Mouse (Mus musculus) neutrophil, adult 5-6 weeks (primary cell): ENCODE data around the gene Spag6. TPM values are rescaled to one million over a fixed set of nuclear protein-coding genes. Genes with fewer than 3 reads are reported as not detected.

Source experiments
- ATAC-seq: fragments of 151-379, 151-347 bp; 2 replicates; pipeline ENCODE4 v1.8.0; 2017; ENCODE audit warnings: mild to moderate bottlenecking, moderate TSS enrichment; ENCODE audit not compliant: insufficient number of reproducible peaks, poor library complexity, low FRiP score, severe bottlenecking; ENCODE audit errors: extremely low read depth
- total RNA-seq: library from RNA; stranded (forward); fragments of 200-1000 nt; gene quantifications from 2 replicates; pipeline ENCODE4 v1.2.3, GENCODE M21; 2017

Gene Spag6
- total RNA-seq, 1 experiment from 2014 or later: not detected

GRCm38 (mm10) chr2:18714337-18714736, 20.5 kb downstream of the Spag6 start:
- ATAC-seq: no peak

DNA sequence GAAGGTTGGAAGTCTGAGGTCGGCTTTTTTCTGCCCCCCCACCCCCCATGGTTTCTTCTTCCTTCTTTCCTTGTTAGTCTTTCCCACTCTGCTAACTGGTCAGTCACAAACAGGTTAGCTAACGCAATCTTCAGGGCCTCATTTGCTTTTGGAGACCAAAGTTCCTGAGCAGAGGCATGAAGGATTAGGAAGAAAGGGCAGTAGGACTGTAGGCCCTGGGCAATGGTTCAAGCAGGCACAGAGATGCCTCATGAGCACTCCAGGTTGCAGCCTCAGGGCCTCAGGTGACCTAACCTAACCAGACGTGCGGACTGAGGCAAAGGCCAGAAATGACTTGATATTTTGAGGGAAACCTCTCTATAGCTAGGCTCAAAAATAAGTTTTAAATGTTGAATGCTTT, 24.7 kb downstream of the Spag6 start:
- ATAC-seq: no peak

GRCm38 (mm10) chr2:18722208-18722830, 28.5 kb downstream of the Spag6 start:
- ATAC-seq: no peak

GRCm38 (mm10) chr2:18724462-18724861, 30.6 kb downstream of the Spag6 start:
- no peak for ATAC-seq

GRCm38 (mm10) chr2:18725880-18726279, 32.0 kb downstream of the Spag6 start:
- ATAC-seq: no peak

GRCm38 (mm10) chr2:18731718-18732117, 37.9 kb downstream of the Spag6 start:
- no peak for ATAC-seq

DNA sequence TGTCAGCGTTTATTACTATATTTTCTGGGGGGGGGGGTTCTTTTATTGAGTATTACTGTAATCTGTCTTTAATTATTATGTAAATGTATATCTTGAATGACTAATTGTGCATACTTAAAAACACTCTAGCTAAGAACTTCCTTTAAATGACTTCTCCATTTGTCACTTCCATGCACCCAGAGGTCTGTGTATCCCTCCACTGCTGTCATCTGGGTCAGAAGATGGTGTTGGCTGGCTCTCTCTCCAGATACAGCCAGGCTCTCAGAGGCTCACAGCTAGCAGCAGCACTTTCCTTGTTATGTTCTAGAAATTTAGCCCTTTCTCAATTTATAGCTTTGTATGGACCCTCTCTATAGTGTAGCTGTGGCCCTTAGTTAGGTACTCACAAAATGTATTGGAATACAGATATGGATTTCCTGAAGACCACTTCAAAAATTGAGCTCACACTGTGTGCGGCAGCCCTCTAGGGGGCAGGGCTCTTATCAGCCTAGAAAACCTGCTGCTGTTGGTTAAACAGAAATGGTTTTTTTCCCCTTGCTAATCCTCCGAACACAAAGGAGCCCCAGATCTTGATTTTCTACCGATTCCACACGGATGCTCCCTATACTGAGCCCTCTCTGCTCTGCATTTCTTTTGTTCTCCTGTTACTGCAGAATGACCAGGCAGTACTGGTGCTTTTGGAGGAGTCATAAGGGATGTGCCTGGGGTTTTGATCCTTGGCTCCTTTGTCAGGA, 40.7 kb downstream of the Spag6 start:
- ATAC-seq: no peak

GRCm38 (mm10) chr2:18737040-18737439, 43.2 kb downstream of the Spag6 start:
- ATAC-seq: no peak

DNA sequence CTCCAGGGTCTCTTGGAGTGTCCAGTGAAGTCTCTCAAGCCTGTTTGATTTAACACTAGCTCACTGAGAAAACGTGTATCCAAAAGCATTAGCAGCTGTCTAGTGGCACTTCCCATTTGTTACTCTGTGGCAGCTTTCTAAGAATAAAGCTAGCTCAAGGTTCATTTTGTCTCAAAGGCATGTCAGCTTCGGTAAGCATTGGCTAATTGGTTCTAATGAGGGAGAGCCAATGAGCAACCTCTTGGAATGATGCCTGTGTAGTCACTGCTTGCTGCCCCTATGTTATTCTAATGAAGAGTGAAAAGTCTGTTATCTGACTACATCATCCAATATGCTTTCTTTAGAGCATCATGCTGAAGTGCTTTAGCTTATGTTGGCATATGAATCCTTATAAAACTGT, 45.4 kb downstream of the Spag6 start:
- no peak for ATAC-seq

- 0 out of 2 replicates have a peak, but pooled peaks have one; percentile 41 for ATAC-seq
Measured at GRCm38 (mm10) chr2:18756144-18756543, 62.3 kb downstream of the Spag6 start.

GRCm38 (mm10) chr2:18764846-18765245, 71.0 kb downstream of the Spag6 start:
- ATAC-seq: no peak

DNA sequence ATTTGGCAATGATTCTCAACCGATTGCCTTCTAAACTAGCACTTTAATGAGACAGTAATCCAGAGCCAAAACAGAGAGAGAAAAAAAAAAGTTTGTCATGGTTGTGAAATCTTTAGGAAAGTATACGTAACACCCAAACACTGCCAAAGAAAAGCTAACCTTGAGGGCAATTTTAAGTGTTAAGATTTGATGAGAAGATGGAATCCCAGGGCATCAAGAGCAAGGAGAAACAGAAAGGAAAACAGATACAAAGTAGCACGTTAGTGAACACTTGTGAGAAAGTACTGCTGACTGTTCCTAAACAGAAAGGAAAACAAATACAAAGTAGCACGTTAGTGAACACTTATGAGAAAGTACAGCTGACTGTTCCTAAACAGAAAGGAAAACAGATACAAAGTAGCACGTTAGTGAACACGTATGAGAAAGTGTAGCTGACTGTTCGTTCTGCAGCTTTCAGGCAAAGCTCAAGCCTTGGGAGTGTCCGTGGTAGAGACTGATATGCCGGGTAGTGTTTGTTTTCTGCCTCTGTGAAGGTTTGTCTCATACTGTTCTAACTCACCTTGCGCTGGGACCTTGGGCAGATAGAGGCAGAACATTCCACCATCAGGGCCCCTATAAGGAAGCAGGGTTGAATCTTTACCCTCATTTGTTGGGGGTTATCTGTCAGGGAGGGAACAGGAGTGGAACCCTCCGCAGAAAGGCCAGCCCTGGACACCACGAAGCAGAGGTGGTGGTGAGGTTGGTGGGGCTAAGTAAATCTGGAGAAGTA, 71.8 kb downstream of the Spag6 start:
- ATAC-seq: peak; percentile 7; the same call in 1 of the 2 replicates

- no peak for ATAC-seq
Measured at GRCm38 (mm10) chr2:18766441-18766820, 72.6 kb downstream of the Spag6 start.

DNA sequence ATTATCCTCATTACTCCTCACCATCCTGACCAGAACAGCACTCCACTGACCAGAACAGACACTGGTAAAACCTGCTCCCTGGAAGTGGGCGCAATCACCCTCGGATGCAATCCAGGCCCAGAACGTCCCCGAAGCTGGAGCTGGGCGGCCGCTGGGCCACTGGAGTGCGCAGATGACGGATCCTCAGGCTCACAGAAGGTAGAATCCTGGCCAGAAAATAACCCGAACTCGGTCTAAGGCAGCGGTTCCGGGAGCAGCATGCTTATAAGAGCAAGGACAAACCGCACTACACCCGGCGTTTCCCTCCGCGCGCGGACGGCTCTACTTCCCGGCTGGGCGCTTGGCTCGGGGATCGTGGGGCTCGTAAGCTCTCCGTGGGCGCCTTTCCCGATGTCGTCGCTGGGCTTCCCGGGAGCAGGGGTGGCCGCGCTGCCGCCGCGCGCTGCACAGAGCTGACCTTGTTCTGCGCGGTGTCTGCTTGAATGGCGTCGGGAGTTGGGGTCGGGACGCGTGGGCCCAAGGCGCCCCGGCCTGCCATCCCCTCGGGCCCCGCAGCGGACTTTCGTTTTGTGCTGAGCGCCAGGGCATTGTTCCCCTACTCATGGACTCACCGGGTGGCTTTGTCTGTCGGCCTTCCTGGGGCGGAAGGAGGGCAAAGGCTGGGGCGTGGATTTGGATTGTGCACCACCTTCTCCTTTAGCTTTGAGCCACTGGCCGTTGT, 73.1 kb downstream of the Spag6 start:
- peak; percentile 55 for ATAC-seq

GRCm38 (mm10) chr2:18768414-18768813, 74.6 kb downstream of the Spag6 start:
- ATAC-seq: no peak

GRCm38 (mm10) chr2:18772413-18772812, 78.6 kb downstream of the Spag6 start:
- ATAC-seq: no peak

DNA sequence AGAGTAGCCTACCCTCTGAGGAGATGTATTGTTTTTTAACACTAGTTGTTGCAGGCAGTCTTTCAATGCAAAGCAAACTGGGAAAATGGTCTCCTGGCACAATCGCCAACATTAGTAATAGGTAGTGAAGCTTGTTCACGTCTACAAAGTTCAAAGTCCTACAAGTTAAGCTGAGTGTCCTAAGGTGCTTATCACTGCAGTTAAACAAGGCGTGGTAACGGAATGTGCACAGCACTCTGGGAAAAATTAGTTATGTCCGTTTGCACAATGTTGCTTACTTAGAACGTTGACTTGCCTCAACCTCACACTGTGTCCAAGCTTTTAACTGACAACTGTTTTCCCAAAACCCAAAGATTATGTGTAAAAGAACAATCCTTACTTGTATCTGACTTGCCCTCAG, 80.5 kb downstream of the Spag6 start:
- ATAC-seq: no peak

DNA sequence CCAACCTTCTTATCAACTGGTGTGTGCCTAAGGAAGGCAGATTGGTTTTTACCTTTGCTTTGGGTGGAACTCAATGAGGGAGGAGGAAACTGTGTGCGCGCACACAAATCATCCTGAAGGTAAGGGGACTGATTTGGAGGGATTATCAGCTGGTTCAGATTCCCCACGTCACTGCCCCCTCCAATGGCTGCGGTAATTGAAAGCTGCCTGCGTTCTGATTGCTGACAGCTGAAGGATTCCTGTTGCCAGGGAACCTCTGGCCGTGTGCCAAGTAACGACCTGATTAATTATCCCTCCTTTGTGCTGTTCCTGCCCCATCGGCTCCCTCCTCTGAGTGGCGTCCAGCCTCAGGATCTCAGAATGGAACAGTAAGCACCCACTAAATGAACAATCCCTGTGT, 84.4 kb downstream of the Spag6 start:
- no peak for ATAC-seq

- no peak for ATAC-seq
Measured at GRCm38 (mm10) chr2:18779830-18780229, 86.0 kb downstream of the Spag6 start.
